Mouse (Mus musculus) gastrocnemius, postnatal 36 days (tissue): ENCODE measurements around the gene Zic1. TPM values are rescaled to one million over a fixed set of nuclear protein-coding genes. Genes with fewer than 3 reads are reported as not detected.

Experiments used
- DNase-seq, 2 experiments: peaks; one replicate each; pipeline ENCODE4 v3.0.0; 2022
- intact Hi-C: fragments of 180-260 bp; cut with DNase I; formaldehyde crosslinking; loops from one replicate; pipeline ENCODE4 v1.15.1; 2025
- total RNA-seq, 2 experiments: library from RNA; stranded (reverse); gene quantifications; 2 replicates each; pipeline ENCODE4 v1.2.3; 2021

Gene Zic1
- total RNA-seq, 2 experiments from 2014 or later: 1.3 to 2.8 TPM

DNA sequence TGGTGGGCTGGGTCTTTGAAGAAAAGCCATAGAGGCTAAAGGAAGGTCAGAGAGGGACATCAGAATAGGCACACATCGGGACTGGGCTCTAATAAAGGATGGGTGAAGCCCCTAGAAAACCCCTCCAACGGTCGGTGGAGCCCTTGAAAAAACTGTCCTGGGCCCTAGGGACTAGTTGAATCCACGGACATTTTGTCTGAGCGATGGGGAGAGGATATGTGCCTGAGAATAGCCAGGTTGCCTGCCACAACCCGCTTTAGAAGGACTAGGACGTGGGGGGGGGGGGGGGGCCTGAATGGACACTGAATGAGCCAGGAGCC is 10.4 kb downstream of the Zic1 start:
- intact Hi-C loops: no loop called here

GRCm38 (mm10) chr9:91354434-91355269 is 11.0 kb downstream of the Zic1 start:
- intact Hi-C loops: no loop called here

More for the DNA sequence above, 10.4 kb downstream of the Zic1 start:
- DNase-seq: no peak

GRCm38 (mm10) chr9:91353551-91354433 is 11.8 kb downstream of the Zic1 start:
- intact Hi-C loops: no loop called here
- DNase-seq: no peak

More at GRCm38 (mm10) chr9:91354434-91355269, 11.0 kb downstream of the Zic1 start:
- no peak for DNase-seq

DNA sequence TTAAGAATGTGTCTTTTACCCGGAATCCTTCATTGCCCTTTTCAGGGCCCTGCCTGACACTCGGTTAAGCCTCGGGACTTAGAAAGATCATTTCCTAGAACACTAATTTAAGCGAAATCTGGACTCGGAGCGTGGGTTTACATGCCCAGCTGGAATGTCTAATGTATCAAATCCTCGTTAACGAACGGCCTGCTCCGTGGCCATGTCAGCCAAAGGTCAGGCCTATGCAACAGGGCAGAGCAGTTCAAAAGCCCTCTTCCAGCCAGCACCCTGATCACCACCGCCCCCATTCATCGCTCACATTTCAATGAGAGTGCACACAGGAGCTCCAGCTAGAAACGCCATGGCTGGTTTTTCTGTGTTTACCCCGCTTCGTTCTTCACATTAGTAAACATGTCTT is 12.8 kb downstream of the Zic1 start:
- no peak for DNase-seq
- intact Hi-C loops: no loop called here

DNA sequence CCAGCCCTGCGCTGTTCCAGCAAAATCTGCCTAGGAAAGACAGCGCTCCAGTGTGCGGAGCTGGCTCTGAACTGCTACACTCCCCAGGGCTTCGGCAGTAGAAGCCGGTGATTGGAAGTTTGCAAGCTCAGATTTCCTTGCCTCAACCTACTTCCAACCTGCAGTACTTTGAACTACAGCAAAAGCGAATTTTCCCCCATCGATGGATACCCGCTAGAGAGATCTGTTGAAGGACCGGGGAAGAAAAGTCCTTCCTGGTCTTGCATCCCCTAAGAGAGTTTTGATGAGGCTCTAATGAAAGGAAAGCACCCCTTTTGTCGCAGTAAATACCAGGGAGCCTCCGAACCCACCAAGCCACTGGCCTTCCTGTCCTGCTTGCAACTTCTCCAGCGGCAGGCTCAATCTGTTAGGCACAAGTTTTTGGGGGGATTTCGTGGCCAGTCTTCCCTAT is 13.6 kb downstream of the Zic1 start:
- intact Hi-C loops: no loop called here
- DNase-seq: no peak

DNA sequence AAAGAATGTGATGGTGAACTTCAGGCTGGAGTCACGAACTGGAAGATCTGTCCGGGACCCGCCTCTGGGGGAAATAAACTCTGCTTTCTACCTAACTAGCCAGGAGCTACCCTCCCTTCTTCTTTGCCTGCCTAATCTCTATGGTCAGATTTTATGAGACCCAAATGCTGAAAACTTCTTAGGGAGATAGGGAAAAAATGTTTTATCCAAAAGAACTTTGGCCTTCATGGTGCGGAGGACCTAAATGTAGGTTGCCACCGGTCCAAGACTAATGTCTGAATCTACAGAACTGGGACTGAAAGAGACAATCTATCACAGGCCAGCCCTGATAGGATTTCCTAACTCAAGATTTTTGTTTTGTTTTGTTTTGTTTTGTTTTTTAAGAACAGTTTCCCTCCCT is 14.2 kb downstream of the Zic1 start:
- intact Hi-C loops: no loop called here
- DNase-seq: no peak

- intact Hi-C loops: no loop called here
- DNase-seq: no peak
Observed at GRCm38 (mm10) chr9:91350861-91351291, 14.7 kb downstream of the Zic1 start.

DNA sequence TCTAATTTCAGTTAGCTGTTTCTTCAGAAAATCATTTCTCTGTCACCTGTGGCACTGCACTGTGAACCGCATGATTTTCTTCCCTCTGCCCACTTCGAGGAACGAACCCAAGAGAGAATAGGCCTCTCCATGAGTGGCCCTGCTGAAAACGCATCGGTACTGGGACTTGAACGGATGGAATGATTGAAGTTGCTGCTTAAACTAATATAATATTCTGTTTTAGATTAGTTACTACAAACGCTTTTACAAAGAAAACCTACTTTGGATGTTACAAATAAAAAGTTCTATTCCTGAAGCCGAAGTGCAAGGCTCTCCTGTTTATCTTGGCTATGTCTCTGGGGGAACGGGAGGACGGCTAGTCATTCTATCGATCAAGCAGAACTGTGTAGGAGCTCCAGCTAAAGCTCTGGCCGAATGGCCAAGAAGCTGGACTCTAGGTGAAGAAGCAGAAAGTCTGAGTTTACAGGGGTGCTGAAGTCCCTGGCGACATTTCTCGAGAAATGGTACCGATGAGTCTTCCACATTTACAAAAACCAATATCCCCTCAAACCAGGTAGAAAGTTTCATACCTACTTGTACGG is 15.3 kb downstream of the Zic1 start:
- no peak for DNase-seq
- intact Hi-C loops: no loop called here

GRCm38 (mm10) chr9:91348746-91349145 is 16.9 kb downstream of the Zic1 start:
- DNase-seq: no peak
- intact Hi-C loops: no loop called here

- no peak for DNase-seq
- intact Hi-C loops: no loop called here
Observed at GRCm38 (mm10) chr9:91347591-91347990, 18.0 kb downstream of the Zic1 start.

Other genes starting within 250 kb of the Zic1 start
- under 1 TPM in 1 of 2 experiments, not detected in 1; 0.43 TPM for gene Zic4, start 3.4 kb downstream of the Zic1 start, total RNA-seq